Mouse (Mus musculus) heart, postnatal 25 days (tissue): ENCODE data around the gene Tmco1. TPM values are rescaled to one million over a fixed set of nuclear protein-coding genes. Genes with fewer than 3 reads are reported as not detected.
A peak's percentile ranks its signal among the peaks of the same experiment; 100 is the strongest.
"Not testable (repeated sequence)": the region's sequence is repeated elsewhere in the genome, so short reads cannot be mapped to it uniquely, and the experiment has no call there.

Source experiments
- DNase-seq: peaks from one replicate; pipeline ENCODE4 v3.0.0; 2022; ENCODE audit warnings: low spot score
- intact Hi-C: fragments of 180-260 bp; cut with DNase I; formaldehyde crosslinking; loops from one replicate; pipeline ENCODE4 v1.15.1; 2025
- total RNA-seq, 2 experiments: library from RNA; stranded (reverse); gene quantifications; 2 replicates each; pipeline ENCODE4 v1.2.3; 2021

Tmco1 gene
- total RNA-seq, 2 experiments from 2014 or later, result 87.3 to 94.7 TPM

- DNase-seq, result no peak
- intact Hi-C loops, result loop anchor here (2.0 kb wide), 1 partner anchor 92 kb away; no protein-coding TSS in a partner anchor
Observed at GRCm38 (mm10) chr1:167313220-167313619, 5.0 kb downstream of the Tmco1 start.

- DNase-seq, result no peak
- intact Hi-C loops, result no loop called here
Observed at GRCm38 (mm10) chr1:167321691-167322090, 13.5 kb downstream of the Tmco1 start.

- DNase-seq, result no peak
- intact Hi-C loops, result no loop called here
Observed at GRCm38 (mm10) chr1:167328776-167329175, 20.6 kb downstream of the Tmco1 start.

GRCm38 (mm10) chr1:167331106-167331505 is 22.9 kb downstream of the Tmco1 start:
- no peak for DNase-seq
- intact Hi-C loops, result no loop called here

DNA sequence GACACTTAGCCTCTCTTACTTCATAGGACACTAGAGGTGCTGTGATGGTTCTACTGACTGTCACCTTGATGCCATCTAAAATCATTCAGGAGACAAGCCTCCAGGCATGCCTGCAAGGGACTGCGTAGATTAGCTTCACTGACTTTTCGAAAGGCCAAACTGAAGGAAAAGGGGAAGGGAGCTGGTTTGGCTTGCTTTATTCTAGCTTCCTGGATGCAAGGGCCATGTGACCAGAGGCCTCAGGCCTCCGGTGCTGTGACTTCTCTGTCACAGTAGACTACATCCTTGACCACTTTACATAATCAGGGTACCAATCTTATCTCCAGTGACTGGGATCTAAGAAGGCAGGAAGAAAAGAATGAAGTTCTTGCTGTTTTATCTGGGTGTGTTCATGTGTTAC is 28.2 kb downstream of the Tmco1 start:
- intact Hi-C loops, result no loop called here
- DNase-seq, result no peak

DNA sequence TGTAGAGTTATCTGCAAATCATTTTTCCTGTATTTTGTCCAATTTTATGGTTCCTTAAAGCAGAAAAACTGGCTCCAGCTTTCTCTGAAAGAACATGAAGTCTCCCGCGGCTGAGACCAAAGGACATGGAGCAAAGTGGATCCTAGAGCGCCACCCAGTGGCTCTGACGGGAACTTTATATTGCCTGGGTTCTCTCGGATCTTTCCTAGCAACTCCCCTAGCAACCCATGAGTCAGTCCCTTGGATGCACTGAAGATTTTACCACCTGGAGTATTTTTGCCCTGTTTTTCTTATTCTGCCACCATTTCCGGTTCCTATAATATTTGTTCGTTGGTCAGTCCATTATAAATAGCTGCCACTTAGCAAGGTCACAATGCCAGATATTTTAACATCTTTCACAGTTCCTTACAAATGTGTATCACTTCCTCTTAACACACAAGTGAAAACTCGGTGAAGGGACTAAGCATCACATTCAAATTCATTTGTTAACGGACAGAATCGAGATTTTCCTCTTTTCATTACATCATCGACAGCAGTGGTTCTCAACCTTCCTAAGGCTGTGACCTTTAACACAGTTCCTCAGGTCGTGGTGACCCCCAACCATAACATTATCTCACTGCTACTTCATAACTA is 29.4 kb downstream of the Tmco1 start:
- peak; percentile 41 for DNase-seq
- intact Hi-C loops, result loop anchor here (1.0 kb wide), 1 partner anchor 117 kb away; no protein-coding TSS in a partner anchor

GRCm38 (mm10) chr1:167339177-167339781 is 31.1 kb downstream of the Tmco1 start:
- intact Hi-C loops, result no loop called here
- no peak for DNase-seq

- intact Hi-C loops, result no loop called here
- DNase-seq, result no peak
Observed at GRCm38 (mm10) chr1:167340111-167340787, 32.1 kb downstream of the Tmco1 start.

DNA sequence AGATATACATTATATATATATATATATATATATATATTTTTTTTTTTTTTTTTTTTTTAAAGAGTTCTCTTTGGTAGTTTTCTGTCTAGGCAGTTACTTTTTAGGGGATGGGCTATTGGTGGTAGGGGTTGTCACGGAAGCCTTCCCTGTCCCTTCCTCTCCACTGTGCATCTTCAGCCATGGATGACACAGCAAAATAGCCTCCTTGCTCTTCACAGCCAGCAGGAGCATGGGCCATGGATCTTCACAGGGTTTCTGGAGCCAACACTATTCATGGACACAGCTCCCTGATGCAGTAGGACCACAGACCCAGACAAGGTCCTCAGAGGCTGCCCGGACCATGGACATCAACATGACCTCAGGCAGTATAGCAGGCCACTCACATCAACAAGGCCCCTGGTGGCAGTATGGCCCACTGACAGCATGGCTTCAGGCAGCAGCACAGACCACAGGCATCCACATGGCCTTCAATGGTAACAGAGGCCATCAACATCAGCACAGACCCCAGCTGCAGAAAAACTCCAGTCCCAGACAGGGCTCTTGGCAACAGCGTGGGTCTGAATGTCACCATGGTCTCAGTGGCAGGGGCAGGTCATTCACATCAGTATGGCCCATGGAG is 32.8 kb downstream of the Tmco1 start:
- DNase-seq, result no peak
- intact Hi-C loops, result no loop called here

- intact Hi-C loops, result no loop called here
- DNase-seq, result no peak
Observed at GRCm38 (mm10) chr1:167342831-167343230, 34.7 kb downstream of the Tmco1 start.

GRCm38 (mm10) chr1:167345994-167346520 is 37.9 kb downstream of the Tmco1 start:
- intact Hi-C loops, DNase-seq: not testable (repeated sequence)

DNA sequence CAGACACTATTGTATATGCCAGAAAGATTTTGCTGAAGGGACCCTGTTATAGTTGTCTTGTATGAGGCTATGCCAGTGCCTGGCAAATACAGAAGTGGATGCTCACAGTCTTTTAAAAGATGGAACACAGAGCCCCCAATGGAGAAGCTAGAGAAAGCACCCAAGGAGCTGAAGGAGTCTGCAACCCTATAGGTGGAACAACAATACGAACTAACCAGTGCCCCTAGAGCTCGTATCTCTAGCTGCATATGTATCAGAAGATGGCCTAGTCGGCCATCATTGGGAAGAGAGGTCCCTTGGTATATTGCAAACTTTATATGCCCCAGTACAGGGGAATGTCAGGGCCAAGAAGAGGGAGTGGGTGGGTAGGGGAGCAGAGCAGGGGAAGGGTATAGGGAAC is 41.0 kb downstream of the Tmco1 start:
- intact Hi-C loops, DNase-seq: not testable (repeated sequence)

DNA sequence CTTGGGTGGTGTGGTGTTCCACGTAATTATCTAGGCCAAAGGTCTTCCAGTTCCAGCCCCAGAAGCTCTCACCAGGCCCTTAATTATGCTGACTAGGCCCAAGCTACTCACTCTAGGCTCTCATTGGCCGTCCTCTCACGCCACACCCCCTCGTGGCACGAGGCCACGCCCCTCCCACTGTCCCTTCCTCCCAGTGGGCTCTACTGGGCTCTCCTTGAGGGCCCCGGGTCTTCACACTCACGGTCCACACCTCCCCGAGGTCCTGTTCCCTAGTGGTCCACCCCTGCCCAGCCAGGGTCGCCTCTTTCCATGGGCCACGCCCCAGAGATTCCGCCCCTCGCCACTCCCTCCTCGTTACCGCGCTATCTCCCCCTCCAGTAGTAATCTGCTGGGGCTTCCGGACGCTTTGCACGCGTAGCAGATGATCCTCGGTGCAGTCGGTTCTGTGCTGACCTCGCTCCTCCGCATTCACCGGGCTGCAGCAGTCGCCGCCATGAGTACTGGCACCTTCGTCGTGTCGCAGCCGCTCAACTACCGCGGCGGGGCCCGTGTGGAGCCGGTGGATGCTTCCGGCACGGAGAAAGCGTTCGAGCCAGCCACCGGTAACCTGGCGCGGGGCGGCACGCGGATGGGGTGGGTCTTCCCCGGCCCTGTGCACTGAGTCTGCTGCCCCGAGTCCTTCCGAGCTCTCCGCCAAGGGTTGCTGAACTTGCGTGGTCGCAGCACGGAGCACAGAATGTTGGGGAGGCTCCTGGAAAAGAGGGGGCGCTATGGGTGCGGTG is 41.8 kb downstream of the Tmco1 start, which contains the start of gene Aldh9a1:
Aldh9a1 (plus strand) TSS at position 177 of the 782 bp plus-strand sequence.
- intact Hi-C loops, result no loop called here
- DNase-seq, result peak; percentile 83

- intact Hi-C loops, result no loop called here
Observed at GRCm38 (mm10) chr1:167350597-167351415, 42.6 kb downstream of the Tmco1 start.

GRCm38 (mm10) chr1:167352403-167352802 is 44.2 kb downstream of the Tmco1 start:
- intact Hi-C loops, result no loop called here

More at GRCm38 (mm10) chr1:167350597-167351415, 42.6 kb downstream of the Tmco1 start:
- no peak for DNase-seq

DNA sequence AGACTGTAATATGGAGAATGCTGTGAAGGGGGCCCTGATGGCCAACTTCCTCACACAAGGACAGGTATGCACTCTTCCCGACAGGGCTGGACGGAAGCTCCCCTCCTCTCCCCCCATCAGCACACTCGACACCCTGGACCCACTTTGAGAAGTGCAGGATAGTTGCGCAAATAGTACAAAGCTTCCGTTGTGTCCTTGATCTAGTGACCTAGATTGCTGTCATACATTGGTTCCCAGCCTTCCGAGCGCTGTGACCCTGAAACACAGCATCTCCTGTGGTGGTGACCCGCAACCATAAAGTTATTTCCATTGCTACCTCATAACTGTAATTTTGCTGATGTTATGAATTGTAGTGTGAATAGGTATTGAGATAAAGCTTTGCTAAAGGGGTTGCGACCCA is 49.2 kb downstream of the Tmco1 start:
- intact Hi-C loops, result no loop called here
- no peak for DNase-seq

More at GRCm38 (mm10) chr1:167352403-167352802, 44.2 kb downstream of the Tmco1 start:
- DNase-seq, result no peak

GRCm38 (mm10) chr1:167358731-167359130 is 50.6 kb downstream of the Tmco1 start:
- intact Hi-C loops, result no loop called here
- no peak for DNase-seq

GRCm38 (mm10) chr1:167360268-167360667 is 52.1 kb downstream of the Tmco1 start:
- intact Hi-C loops, result no loop called here

DNA sequence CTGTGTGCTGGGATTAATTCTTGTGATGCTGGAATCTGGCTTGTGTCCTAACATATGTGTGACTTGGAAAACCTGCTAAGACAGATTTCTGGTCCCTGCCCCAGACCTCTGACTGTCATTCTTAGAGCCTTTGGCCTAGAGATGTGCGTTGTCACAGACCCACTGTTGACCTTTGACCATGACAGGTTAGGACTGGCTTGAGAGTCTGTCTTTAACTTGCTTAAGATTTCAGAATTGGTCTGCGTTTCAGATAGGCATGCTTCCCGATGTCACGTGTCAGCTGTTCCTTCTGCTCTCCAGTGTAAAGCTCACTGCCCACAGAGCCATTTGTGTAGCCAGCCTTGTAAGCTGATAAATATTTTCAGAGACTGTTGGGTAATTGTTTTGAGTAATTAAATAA is 54.6 kb downstream of the Tmco1 start:
- no peak for DNase-seq
- intact Hi-C loops, result no loop called here

More at GRCm38 (mm10) chr1:167360268-167360667, 52.1 kb downstream of the Tmco1 start:
- no peak for DNase-seq
